In genomic region chr4:66405086-66405485, GRCm38 (mm10) we compare ENCODE assay signal across 13 mouse cellular contexts. TPM values are rescaled to one million over a fixed set of nuclear protein-coding genes. Genes with fewer than 3 reads are reported as not detected.
A peak's percentile ranks its signal among the peaks of the same experiment; 100 is the strongest.
DNase-seq lines count a peak whose midpoint lies in the region; ATAC-seq lines count a peak whose summit lies in the region.
"Had no signal": no experiment of that assay in that cellular context is flagged by ENCODE, and none has a peak within 500 bp of the region (broad histone marks: within the 10 kb centered on the region; RNA-seq: fewer than 3 reads in every experiment).

No protein-coding gene starts in this region.

- H3K9me3 ChIP-seq in hindbrain, embryonic 16.5 days (ENCODE audit: control insufficient read depth, low read length): no peaks in the 10 kb centered on the region
- H3K9me3 ChIP-seq in hindbrain, embryonic 12.5 days (replicated peaks): no peaks in the 10 kb centered on the region
- H3K9me3 ChIP-seq: liver, embryonic 12.5 days; neural tube, embryonic 12.5 days had no signal

- WGBS in hindbrain, embryonic 16.5 days: 6% methylated on average over 1 of the region's 1 CpGs
- WGBS in hindbrain, embryonic 12.5 days: 19% methylated on average over 1 of the region's 1 CpGs

- DNase-seq in cerebellum, adult 11-12 months: peak; percentile 61
- DNase-seq in brain, adult 2 months (ENCODE audit: low read depth, low spot score): peak; percentile 51
- peak; percentile 18 to 31 for DNase-seq in cerebellum, postnatal 36 days
- DNase-seq in urinary bladder, postnatal 10 days (ENCODE audit: low spot score): no peak
- no peak for DNase-seq in layer of hippocampus, adult 11-12 months (ENCODE audit: low spot score)
- DNase-seq: heart, adult 18-20 months; kidney, postnatal 14 days had no signal

- H3K4me2 ChIP-seq in hindbrain, embryonic 16.5 days (ENCODE audit: low read length): peak overlapping the region; percentile 59
- H3K4me2 ChIP-seq in hindbrain, embryonic 12.5 days (replicated peaks): no peak overlapping the region

- no peak for ATAC-seq in cerebellum, adult (ENCODE audit: insufficient number of reproducible peaks, low FRiP score, low TSS enrichment)
- no peak for ATAC-seq in hindbrain, embryonic 16.5 days
- ATAC-seq in hindbrain, embryonic 12.5 days (ENCODE audit: low FRiP score): no peak
- ATAC-seq: intestine, postnatal 0 days; liver, embryonic 12.5 days had no signal

- peaks cover 16% of the 10 kb centered on the region for H3K4me1 ChIP-seq in hindbrain, embryonic 16.5 days (ENCODE audit: control insufficient read depth, insufficient read depth, low read depth, low read length)
- peaks cover 17% of the 10 kb centered on the region for H3K4me1 ChIP-seq in hindbrain, embryonic 12.5 days
- H3K4me1 ChIP-seq: liver, embryonic 12.5 days had no signal

- no peaks in the 10 kb centered on the region; the same call in 1 of the 2 replicates for H3K27me3 ChIP-seq in hindbrain, embryonic 16.5 days (replicated peaks; ENCODE audit: control insufficient read depth, insufficient read depth, low read length)
- H3K27me3 ChIP-seq in hindbrain, embryonic 12.5 days: peaks cover 20% of the 10 kb centered on the region

- no peaks in the 10 kb centered on the region for H3K36me3 ChIP-seq in hindbrain, embryonic 16.5 days (ENCODE audit: control insufficient read depth, insufficient read depth, low read length)
- H3K36me3 ChIP-seq in hindbrain, embryonic 12.5 days: no peaks in the 10 kb centered on the region
- H3K36me3 ChIP-seq: liver, embryonic 12.5 days; neural tube, embryonic 12.5 days had no signal

- no peak overlapping the region; the same call in 1 of the 2 replicates for H3K27ac ChIP-seq in hindbrain, embryonic 16.5 days (ENCODE audit: low read depth, low read length)
- no peak overlapping the region for H3K27ac ChIP-seq in hindbrain, embryonic 12.5 days
- H3K27ac ChIP-seq: liver, embryonic 12.5 days; neural tube, embryonic 12.5 days had no signal

- H3K9ac ChIP-seq in hindbrain, embryonic 16.5 days (ENCODE audit: low read depth, low read length): no peak overlapping the region
- no peak overlapping the region for H3K9ac ChIP-seq in hindbrain, embryonic 12.5 days
- H3K9ac ChIP-seq: liver, embryonic 12.5 days had no signal

- H3K4me3 ChIP-seq in hindbrain, embryonic 16.5 days (ENCODE audit: low read length): no peak overlapping the region
- H3K4me3 ChIP-seq in hindbrain, embryonic 12.5 days: no peak overlapping the region

RNA-seq across cellular contexts. Expression of gene Astn2, which starts 0.7 kb away (rescaled TPM):
- 0.94 and 1.8 TPM in 2 replicates for polyA plus RNA-seq in hindbrain, embryonic 16.5 days (2015; fragmentation: Nextera tagmentation; extraction: Ambion mirVana)
- polyA plus RNA-seq in hindbrain, embryonic 12.5 days (2016; fragmentation: Nextera tagmentation; extraction: Ambion mirVana): 2.8 and 2.9 TPM in 2 replicates

Comparison
In these comparisons a context has a peak if more than half of its experiments do, and no peak if none do; other contexts are left out.
1. DNase-seq: peak in cerebellum, adult 11-12 months (single experiment), brain, adult 2 months (single experiment) and cerebellum, postnatal 36 days (2 of 2); none in urinary bladder, postnatal 10 days (single experiment) and layer of hippocampus, adult 11-12 months (single experiment).